Mouse (Mus musculus) heart, postnatal 0 days (tissue): ENCODE results near the gene Mapk1. TPM values are rescaled to one million over a fixed set of nuclear protein-coding genes. Genes with fewer than 3 reads are reported as not detected.

ENCODE experiments used
- ATAC-seq: fragments of 200-750 bp; cut with Nextera tagmentation; 2 replicates; pipeline ENCODE4 v1.8.0; 2017; ENCODE audit warnings: low read depth, moderate number of reproducible peaks, moderate library complexity; ENCODE audit not compliant: insufficient read depth
- DNase-seq: peaks from one replicate; pipeline ENCODE4 v3.0.0-alpha.2; 2016; ENCODE audit warnings: low spot score
- H3K27ac ChIP-seq: fragments of 300-500 bp; sonication (generic); 2 replicates; pipeline ENCODE4 v1.5.1; 2014; ENCODE audit warnings: low read depth, mild to moderate bottlenecking
- H3K27me3 ChIP-seq: fragments of 300-500 bp; sonication (generic); 2 replicates; pipeline ENCODE4 v1.6.1; 2014; ENCODE audit warnings: low read length, mixed read lengths; ENCODE audit not compliant: control insufficient read depth, insufficient read depth
- H3K36me3 ChIP-seq: fragments of 300-500 bp; sonication (generic); replicated peaks from 2 replicates; pipeline ENCODE4 v1.6.1; 2014; ENCODE audit warnings: low read length, mixed read lengths; ENCODE audit not compliant: control insufficient read depth, insufficient read depth
- H3K4me1 ChIP-seq: fragments of 300-500 bp; sonication (generic); 2 replicates; pipeline ENCODE4 v1.6.1; 2014; ENCODE audit warnings: antibody characterized with exemption; ENCODE audit not compliant: control insufficient read depth, insufficient read depth
- H3K4me2 ChIP-seq: fragments of 300-500 bp; sonication (generic); 2 replicates; pipeline ENCODE4 v1.6.1; 2014; ENCODE audit warnings: low read depth, mild to moderate bottlenecking, low read length, moderate library complexity
- H3K4me3 ChIP-seq: fragments of 300-500 bp; sonication (generic); 2 replicates; pipeline ENCODE4 v1.5.1; 2014; ENCODE audit warnings: low read depth, low read length
- H3K9ac ChIP-seq: fragments of 300-500 bp; sonication (generic); replicated peaks from 2 replicates; pipeline ENCODE4 v1.6.1; 2014; ENCODE audit warnings: low read depth, low read length, mixed read lengths
- H3K9me3 ChIP-seq: fragments of 300-500 bp; sonication (generic); replicated peaks from 2 replicates; pipeline ENCODE4 v1.6.1; 2016; ENCODE audit warnings: low read length; ENCODE audit not compliant: control insufficient read depth
- CTCF ChIP-seq: IDR thresholded peaks from 2 replicates; pipeline ENCODE4 v1.5.1; 2016; ENCODE audit warnings: antibody characterized with exemption, control low read depth, low read depth
- EP300 ChIP-seq: IDR thresholded peaks from 2 replicates; pipeline ENCODE4 v1.6.1; 2016; ENCODE audit warnings: antibody characterized with exemption, low read depth
- WGBS: fragments of 180-500 bp; shearing (Covaris S2); extraction: QIAGEN DNeasy Blood & Tissue Kit; methylation state at CpG from one replicate; pipeline ENCODE4 v1.1.7; 2014; 5-methylcytosine and 5-hydroxymethylcytosine counted together
- polyA plus RNA-seq: library from polyadenylated mRNA; unstranded; fragments of >200 nt; fragmentation: Nextera tagmentation; extraction: Ambion mirVana; gene quantifications from 2 replicates; pipeline ENCODE4 v1.2.1, GENCODE M21; 2015
- total RNA-seq: library from RNA; depleted of rRNA; stranded (reverse); fragments of >200 nt; gene quantifications from 2 replicates; pipeline ENCODE4 v1.2.3, GENCODE M21; 2014; ENCODE audit warnings: low replicate concordance

The Mapk1 gene
- total and polyA plus RNA-seq, 2 experiments from 2014 or later = 97.0 to 184 TPM

DNA sequence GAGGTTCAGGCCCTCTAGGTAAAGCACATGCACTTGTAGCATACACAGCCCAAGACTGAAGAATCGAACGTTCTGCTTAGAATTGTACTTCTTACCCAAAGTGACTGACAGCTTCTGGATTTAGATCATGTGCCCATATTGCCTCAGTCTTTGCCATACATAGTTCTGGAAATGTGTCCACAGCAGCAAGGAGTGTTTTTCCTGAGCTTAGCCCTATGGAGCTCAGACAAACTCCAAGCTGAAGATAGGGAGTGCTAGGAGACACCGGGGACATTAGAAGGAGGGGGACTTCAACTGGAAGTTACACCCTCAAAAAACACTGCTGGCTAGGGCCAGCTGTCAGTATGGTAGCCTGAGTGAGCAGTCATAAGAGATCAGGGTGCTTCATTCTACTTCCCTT, 57.5 kb downstream of the Mapk1 start:
- TF ChIP-seq EP300 = no peak
- TF ChIP-seq CTCF = no peak
- Histone ChIP-seq H3K27me3 (no peaks in the 10 kb centered on the region), H3K27ac (no peak overlapping the region), H3K4me1 (no peaks in the 10 kb centered on the region), H3K36me3 (peaks cover 86% of the 10 kb centered on the region), H3K9ac (no peak overlapping the region), H3K9me3 (no peaks in the 10 kb centered on the region), H3K4me2 (no peak overlapping the region), H3K4me3 (no peak overlapping the region)
- DNase-seq (no peak), ATAC-seq (no peak)
- WGBS = 90% methylated on average over 3 of the region's 3 CpGs

DNA sequence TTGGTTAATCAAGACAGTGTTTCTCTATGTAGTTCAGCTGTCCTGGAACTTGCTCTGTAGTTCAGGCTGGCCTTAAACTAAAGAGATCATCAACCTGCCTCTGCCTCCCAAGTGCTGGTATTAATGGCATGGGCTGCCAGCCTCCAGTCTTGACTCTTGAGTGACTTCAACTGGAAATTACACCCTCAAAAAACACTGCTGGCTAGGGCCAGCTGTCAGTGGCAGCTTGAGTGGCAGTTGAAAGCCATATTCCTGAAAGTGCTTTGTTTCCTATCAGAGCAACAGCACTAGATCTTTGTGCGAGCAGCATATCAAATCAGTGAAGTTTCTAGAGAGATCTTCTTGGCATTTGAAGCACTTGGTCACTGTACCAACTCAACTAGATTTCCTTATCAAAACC, 58.2 kb downstream of the Mapk1 start:
- no peak overlapping the region for H3K4me3 ChIP-seq
- H3K9me3 ChIP-seq = no peaks in the 10 kb centered on the region
- no peak for ATAC-seq
- H3K36me3 ChIP-seq = peaks cover 87% of the 10 kb centered on the region
- no peak for DNase-seq
- H3K27me3 ChIP-seq = no peaks in the 10 kb centered on the region
- TF ChIP-seq EP300 (no peak), CTCF (no peak)
- no peak overlapping the region for H3K9ac ChIP-seq
- no peak overlapping the region for H3K4me2 ChIP-seq
- no peaks in the 10 kb centered on the region for H3K4me1 ChIP-seq
- 95% methylated on average over 1 of the region's 1 CpGs for WGBS
- H3K27ac ChIP-seq = no peak overlapping the region

DNA sequence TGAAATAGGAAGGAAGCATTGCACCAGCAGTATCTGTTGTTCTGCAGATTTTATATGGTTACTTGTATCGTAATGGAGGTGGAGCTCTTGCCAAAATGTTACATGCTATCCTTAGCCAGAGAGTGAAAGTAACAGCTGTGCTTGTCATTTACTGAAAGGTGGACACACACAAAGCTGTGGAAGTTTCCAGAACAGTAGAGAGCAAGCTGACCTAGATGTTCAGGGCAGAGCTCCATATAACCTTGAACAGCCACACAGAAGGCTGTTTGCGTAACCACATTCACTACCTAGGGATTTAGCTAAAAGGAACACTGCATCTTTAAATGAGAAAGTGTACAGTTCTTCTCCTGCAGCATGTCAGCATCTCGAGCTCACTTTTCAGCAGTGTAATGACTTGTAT, 61.1 kb downstream of the Mapk1 start:
- 79% methylated on average over 3 of the region's 3 CpGs for whole genome bisulfite sequencing
- Histone ChIP-seq H3K4me2 (no peak overlapping the region), H3K4me3 (no peak overlapping the region), H3K9me3 (no peaks in the 10 kb centered on the region), H3K9ac (no peak overlapping the region), H3K27ac (no peak overlapping the region), H3K36me3 (peaks cover 78% of the 10 kb centered on the region), H3K4me1 (no peaks in the 10 kb centered on the region), H3K27me3 (no peaks in the 10 kb centered on the region)
- no peak for TF ChIP-seq EP300
- no peak for TF ChIP-seq CTCF
- ATAC-seq = no peak
- DNase-seq = no peak

DNA sequence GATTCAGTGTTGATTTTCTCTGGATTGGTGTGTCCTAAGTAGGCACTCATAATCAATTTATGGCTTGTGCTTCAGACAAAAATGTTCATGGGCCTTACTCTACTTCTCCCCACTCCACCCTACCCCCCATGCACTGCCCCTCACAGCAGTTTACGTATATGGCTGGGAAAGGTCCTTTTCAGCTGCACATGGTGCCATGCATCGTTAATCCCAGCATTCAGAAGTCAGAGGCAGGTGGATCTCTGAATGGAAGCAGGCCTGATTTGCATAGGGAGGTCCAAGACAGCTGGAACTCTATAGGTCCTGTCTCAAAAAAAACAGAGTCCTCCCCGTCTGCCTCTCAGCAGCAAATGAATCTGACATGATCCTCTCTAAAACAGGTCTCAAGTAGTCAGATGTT, 62.1 kb downstream of the Mapk1 start:
- no peak overlapping the region for H3K4me3 ChIP-seq
- ATAC-seq = no peak

GRCm38 (mm10) chr16:17049886-17050285, 66.7 kb downstream of the Mapk1 start:
- Histone ChIP-seq H3K27me3 (no peaks in the 10 kb centered on the region), H3K36me3 (peaks cover 31% of the 10 kb centered on the region), H3K9ac (no peak overlapping the region), H3K4me2 (no peak overlapping the region), H3K9me3 (no peaks in the 10 kb centered on the region), H3K4me1 (no peaks in the 10 kb centered on the region), H3K4me3 (no peak overlapping the region), H3K27ac (no peak overlapping the region)
- no peak for DNase-seq
- TF ChIP-seq EP300 (no peak), CTCF (no peak)
- 97% methylated on average over 1 of the region's 1 CpGs for WGBS
- no peak for ATAC-seq

More for the DNA sequence above, 62.1 kb downstream of the Mapk1 start:
- no peaks in the 10 kb centered on the region for H3K9me3 ChIP-seq
- H3K4me1 ChIP-seq = no peaks in the 10 kb centered on the region
- TF ChIP-seq EP300 = no peak
- H3K27me3 ChIP-seq = no peaks in the 10 kb centered on the region
- WGBS = 89% methylated on average over 3 of the region's 3 CpGs
- H3K4me2 ChIP-seq = no peak overlapping the region
- H3K9ac ChIP-seq = no peak overlapping the region
- DNase-seq = no peak
- H3K36me3 ChIP-seq = peaks cover 70% of the 10 kb centered on the region
- no peak overlapping the region for H3K27ac ChIP-seq

- 65% methylated on average over 7 of the region's 7 CpGs for WGBS
- TF ChIP-seq CTCF (no peak), EP300 (no peak)
Observed at GRCm38 (mm10) chr16:17052087-17052486, 68.9 kb downstream of the Mapk1 start.

More at GRCm38 (mm10) chr16:17052087-17052486, 68.9 kb downstream of the Mapk1 start:
- peaks cover 18% of the 10 kb centered on the region for H3K36me3 ChIP-seq
- no peak overlapping the region for H3K27ac ChIP-seq
- ATAC-seq (no peak), DNase-seq (no peak)
- H3K27me3 ChIP-seq = no peaks in the 10 kb centered on the region
- no peak overlapping the region for H3K9ac ChIP-seq
- H3K4me2 ChIP-seq = no peak overlapping the region
- no peaks in the 10 kb centered on the region for H3K9me3 ChIP-seq
- no peaks in the 10 kb centered on the region for H3K4me1 ChIP-seq
- no peak overlapping the region for H3K4me3 ChIP-seq
